Mouse (Mus musculus) retina, embryonic 14.5 days (tissue): ENCODE data around the gene Sfmbt1.

Experiments used
- DNase-seq: peaks from one replicate; pipeline ENCODE4 v3.0.0-alpha.2; 2015; ENCODE audit warnings: low spot score

The Sfmbt1 gene

GRCm38 (mm10) chr14:30826174-30827140 is 111.8 kb downstream of the Sfmbt1 start:
- DNase-seq = no peak

GRCm38 (mm10) chr14:30827480-30827879 is 112.8 kb downstream of the Sfmbt1 start:
- no peak for DNase-seq

- DNase-seq = no peak
These were observed 113.4 kb downstream of the Sfmbt1 start for GRCm38 (mm10) chr14:30828077-30828476.

GRCm38 (mm10) chr14:30828635-30829460 is 114.2 kb downstream of the Sfmbt1 start:
- no peak for DNase-seq

- no peak for DNase-seq
These were observed 122.9 kb downstream of the Sfmbt1 start for GRCm38 (mm10) chr14:30837416-30837996.

GRCm38 (mm10) chr14:30843701-30844100 is 129.1 kb downstream of the Sfmbt1 start:
- no peak for DNase-seq

- DNase-seq = no peak
These were observed 135.9 kb downstream of the Sfmbt1 start for GRCm38 (mm10) chr14:30850504-30850903.

- DNase-seq = no peak
These were observed 137.7 kb downstream of the Sfmbt1 start for GRCm38 (mm10) chr14:30852325-30852724.

GRCm38 (mm10) chr14:30855316-30855715 is 140.7 kb downstream of the Sfmbt1 start:
- DNase-seq = no peak

GRCm38 (mm10) chr14:30856885-30857507 is 142.3 kb downstream of the Sfmbt1 start:
- no peak for DNase-seq

GRCm38 (mm10) chr14:30857990-30858389 is 143.3 kb downstream of the Sfmbt1 start:
- DNase-seq = no peak

- DNase-seq = no peak
These were observed 146.9 kb downstream of the Sfmbt1 start for GRCm38 (mm10) chr14:30861421-30862125.

GRCm38 (mm10) chr14:30862368-30862767 is 147.7 kb downstream of the Sfmbt1 start:
- DNase-seq = no peak

GRCm38 (mm10) chr14:30865311-30865710 is 150.7 kb downstream of the Sfmbt1 start:
- peak; percentile 57 for DNase-seq

GRCm38 (mm10) chr14:30867042-30867441 is 152.4 kb downstream of the Sfmbt1 start:
- DNase-seq = peak; percentile 85

- no peak for DNase-seq
These were observed 154.2 kb downstream of the Sfmbt1 start for GRCm38 (mm10) chr14:30868826-30869225.

GRCm38 (mm10) chr14:30869391-30869801 is 154.7 kb downstream of the Sfmbt1 start:
- DNase-seq = no peak

- no peak for DNase-seq
These were observed 155.8 kb downstream of the Sfmbt1 start for GRCm38 (mm10) chr14:30870206-30871147.
